Mouse (Mus musculus) heart, adult 11 months (tissue): ENCODE data around the gene Ano10.
A peak's percentile ranks its signal among the peaks of the same experiment; 100 is the strongest.

Experiments
- DNase-seq: peaks from one replicate; pipeline ENCODE4 v3.0.0; 2022

Gene Ano10

DNA sequence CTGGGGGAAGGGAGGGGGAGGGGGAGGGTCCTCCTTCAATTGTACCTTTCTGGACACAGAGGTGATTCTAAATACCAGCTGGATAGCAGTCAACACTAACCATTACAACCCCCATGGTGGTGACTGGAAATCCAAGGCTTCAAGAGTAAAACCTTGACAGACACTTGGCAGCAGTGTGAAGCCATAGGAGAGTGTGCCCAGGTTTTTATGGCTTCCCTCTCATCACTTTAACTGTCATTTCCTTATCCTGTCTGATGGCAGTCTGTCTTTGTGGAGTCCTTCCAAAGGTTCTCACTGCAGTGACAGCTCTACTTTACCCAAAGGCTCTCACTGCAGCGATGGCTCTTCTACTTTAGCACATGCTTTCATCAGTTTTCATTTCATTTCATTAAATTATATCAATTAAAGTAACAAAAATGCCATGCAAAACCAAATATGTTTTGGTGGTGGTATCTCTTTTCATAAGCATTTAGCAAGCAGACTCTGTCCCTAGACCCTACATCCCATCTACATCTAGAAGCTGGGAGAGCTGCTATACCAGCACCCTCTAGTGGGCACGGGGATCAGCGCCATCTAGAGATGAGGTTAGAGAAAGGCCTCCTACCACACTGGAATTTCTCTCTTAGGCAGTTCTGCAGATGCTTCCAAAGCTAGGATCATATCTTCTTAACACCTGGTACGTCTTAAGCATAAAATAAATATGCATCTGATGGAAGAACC is 50.0 kb downstream of the Ano10 start:
- DNase-seq, result peak; percentile 91

GRCm38 (mm10) chr9:122243297-122243696 is 50.9 kb downstream of the Ano10 start:
- DNase-seq, result no peak

DNA sequence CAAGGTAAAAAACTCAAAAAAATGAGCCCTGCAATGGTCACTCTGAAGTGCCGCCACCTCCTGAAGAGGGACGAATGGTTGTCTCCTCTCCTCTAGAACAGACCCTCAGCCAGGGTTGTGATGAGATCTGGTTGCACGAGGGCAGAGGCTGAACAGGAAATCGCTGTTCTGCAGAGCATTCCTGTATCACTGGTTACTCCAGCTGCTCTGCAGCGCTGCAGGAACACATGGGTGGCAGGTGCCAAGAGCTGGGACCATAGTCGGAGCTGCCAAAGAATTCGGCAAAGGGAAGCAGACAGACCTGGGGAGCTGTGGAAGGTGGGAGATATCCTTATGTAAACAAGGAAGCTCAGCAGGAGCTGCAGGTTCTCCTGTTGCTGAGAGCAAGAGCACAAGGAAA is 51.4 kb downstream of the Ano10 start:
- no peak for DNase-seq

DNA sequence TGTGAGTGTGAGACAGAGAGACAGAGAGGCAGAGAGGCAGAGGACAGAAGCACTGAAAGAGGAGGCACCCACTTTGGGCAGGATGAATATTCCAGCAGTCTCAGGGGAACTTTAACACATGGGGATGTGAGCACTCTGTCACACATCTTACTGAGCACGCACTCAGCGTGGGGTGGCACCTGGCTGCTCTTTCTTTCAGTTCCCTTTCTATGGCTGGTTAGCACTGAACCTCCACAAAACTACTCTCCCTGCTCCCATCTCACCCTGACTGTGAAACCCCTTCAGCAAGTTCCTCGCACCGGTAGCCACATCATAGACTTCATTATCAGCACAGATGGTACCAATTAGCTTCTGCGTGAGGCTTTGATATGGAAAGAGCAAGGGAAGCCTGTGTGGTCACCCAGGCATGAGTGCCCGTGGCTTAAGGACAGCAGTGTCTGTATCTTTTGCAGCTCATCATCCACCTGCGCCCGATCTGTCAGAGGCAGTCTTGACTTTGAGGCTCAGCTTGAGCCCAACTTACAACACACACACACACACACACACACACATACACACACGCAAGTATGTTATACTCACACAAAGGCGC is 52.3 kb downstream of the Ano10 start:
- no peak for DNase-seq

DNA sequence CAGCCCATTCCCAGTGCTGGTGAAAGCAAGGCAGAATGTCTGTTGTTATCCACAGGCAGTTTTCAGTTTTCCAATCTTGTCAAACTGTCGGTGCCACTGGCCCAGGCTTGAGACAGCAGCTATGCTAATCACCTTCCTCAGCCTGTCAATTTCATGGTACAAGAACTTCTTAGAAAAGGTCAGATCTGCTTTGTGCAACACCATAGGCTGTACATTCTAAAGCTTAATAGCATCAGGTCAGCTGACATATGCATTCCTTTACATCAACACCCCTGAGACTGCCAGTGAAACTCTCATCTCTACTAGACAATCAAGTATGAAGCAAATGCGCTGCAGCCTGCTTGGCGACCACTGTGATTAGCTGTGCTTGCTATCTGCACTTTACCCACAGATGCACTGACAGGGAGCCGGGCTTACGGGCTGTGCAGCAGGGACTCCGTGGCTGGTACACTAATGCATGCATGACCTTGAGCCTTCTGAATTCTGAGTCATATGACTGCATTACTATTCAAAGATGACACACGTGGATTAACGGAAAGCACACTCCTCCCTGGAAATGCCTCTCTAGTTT is 53.5 kb downstream of the Ano10 start:
- no peak for DNase-seq

DNA sequence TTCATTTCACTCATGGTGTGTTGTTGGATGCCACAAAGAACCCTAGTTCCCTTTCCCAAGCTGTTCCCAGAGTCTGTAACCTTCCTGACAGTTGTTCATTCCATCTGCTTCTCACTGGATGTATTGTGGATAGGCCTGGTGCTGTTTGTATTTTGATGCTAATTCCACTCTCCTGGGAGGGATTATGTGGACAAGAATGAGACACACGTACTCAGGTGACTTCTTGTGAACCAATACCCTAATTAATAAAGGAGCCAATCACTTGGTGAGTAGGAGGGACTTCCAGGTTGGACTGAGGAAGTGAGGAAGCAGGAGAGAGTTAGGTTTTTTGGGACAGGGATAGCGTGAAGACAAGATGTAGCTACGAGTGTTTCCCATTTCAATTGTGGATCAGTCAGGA is 59.5 kb downstream of the Ano10 start:
- no peak for DNase-seq

GRCm38 (mm10) chr9:122233972-122234345 is 60.3 kb downstream of the Ano10 start:
- no peak for DNase-seq

GRCm38 (mm10) chr9:122233316-122233971 is 60.8 kb downstream of the Ano10 start:
- DNase-seq, result no peak

GRCm38 (mm10) chr9:122232912-122233311 is 61.3 kb downstream of the Ano10 start:
- DNase-seq, result no peak

GRCm38 (mm10) chr9:122230701-122231100 is 63.5 kb downstream of the Ano10 start:
- DNase-seq, result no peak

GRCm38 (mm10) chr9:122226419-122226818 is 67.8 kb downstream of the Ano10 start:
- no peak for DNase-seq

GRCm38 (mm10) chr9:122225309-122225708 is 68.9 kb downstream of the Ano10 start:
- no peak for DNase-seq

DNA sequence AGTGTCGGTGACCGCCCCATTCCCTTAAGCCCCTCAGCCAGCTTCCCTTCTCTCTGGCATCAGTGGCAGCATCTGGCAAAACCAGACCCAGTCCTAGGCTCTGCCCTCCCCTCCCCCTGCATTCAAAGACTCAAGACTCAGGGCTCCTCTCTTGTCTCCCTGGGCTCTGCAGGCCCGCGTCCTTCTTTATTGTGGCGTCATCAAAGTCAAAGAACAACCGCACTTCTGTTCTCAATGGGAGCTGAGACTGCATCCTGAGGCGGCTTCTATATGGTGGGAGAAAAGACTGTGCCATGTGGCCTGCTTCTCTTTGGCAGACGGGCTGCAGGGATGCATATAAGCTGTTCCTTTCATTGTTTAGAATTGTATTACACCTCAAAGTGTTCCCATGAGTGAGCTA is 71.2 kb downstream of the Ano10 start:
- no peak for DNase-seq

DNA sequence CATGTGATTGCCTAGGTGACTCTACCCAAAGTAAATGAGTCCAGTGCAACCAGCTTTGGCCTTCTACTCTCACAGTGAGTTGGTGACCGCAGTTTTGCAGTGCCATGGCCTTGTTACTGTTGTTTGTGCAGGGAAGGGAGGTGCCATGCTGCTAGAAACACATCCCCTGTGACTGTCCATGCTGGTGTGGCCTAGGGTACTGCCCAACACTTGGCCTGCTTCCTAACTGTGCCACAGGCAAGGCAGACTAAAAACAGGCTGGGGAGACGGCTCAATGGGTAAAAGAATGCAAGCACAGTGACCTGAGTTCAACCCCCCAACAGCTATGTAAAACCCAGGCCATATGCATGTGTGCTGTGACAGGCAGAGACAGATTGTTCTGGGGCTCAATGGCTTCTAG is 74.3 kb downstream of the Ano10 start:
- no peak for DNase-seq

DNA sequence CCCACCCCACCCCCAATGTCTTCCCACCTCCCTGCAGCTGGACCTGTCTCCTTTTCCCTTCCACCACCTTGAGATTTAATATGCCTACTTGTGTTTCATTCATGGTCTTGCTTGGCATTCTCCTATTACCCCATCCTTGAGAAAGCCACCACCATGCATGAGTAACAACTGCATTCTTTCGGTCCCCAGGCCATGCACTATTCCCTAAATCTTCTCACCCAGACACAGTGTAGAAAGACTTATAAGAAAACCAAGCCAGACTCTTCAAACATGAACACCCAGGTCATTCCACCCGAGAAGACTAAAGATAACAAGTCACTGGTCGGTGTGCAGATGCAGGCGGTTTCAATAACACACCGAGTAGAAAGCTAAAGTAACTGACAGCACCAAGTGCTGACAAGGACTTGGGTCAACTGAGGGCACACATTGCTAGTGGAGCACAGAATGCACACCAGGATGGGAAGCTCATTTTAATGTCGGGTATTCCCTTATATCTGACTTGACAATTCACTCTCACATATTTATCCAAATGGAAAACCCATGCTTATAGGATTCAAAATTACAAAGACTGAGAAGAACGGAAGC is 77.2 kb downstream of the Ano10 start:
- DNase-seq, result no peak

- DNase-seq, result no peak
Measured at GRCm38 (mm10) chr9:122215118-122215517, 79.1 kb downstream of the Ano10 start.

DNA sequence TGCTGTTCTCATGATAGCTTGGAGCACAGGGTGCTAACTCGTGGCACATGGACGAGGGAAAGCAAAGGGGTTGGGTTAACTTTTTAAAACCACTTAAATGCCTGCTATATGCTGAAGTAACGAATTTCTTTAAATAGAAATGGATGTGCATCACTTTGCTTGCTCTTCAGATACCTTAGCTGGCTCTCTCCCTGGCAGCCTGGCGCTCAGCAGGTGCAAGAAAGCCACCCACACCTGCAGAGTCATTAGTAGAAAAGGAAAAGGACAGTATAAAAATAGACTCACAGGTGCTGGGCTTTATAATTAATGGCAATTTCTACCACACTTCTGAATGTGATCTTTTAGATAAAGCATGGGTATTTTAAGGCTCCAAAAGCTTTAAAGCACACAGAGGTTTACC is 85.9 kb downstream of the Ano10 start:
- no peak for DNase-seq

DNA sequence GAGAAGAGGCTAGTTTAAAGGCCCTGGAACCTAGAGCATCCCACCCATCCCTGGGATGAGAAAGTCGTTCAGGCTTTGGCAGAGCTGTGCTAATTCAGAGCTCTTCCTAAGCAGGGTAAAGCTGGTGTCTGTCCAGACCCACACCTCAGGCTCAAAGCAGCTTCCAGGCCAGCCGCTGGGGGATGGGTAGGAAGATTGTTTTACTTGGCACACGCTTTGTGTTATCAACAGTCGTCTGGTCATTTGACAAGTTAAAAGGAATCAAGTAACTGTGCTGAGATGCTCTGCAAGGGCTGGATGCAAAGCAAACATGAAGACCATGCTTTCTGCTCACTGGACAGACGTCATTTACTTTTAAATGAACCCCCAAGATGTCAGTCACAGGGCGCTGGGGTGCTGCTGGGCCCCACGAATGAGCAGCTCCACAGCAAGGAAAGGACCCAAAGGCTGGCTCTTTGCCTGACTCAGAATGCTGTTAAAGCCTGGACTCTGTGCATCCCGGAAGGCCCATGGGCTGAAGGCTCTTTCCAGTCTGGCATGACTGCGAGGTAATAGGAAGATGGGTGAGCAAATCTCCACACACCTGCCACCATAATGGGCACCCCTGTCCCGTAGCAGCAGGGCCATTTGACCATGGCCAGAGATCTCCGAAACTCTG is 88.6 kb downstream of the Ano10 start:
- DNase-seq, result peak; percentile 93

- DNase-seq, result no peak
Measured at GRCm38 (mm10) chr9:122204508-122204907, 89.7 kb downstream of the Ano10 start.

DNA sequence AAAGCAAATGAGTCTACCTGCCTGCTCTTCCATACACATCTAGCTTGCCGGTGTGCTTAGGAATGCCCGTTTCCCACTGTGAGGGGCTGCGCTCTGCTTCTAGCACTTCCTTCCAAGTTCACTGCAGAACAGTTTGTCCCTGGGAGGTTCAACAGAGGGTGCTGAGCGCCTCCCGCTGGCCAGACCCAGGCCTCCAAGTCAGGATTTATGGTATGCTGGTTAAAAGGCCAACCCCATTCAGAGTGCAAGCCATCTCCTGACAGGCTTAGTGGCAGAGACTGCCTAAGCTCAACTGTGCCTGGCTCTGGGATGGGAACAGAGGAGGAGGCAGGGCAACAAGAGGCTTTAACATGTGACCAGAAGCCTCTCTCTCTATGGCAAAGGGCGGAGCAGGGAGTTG is 95.0 kb downstream of the Ano10 start:
- DNase-seq, result peak; percentile 98

DNA sequence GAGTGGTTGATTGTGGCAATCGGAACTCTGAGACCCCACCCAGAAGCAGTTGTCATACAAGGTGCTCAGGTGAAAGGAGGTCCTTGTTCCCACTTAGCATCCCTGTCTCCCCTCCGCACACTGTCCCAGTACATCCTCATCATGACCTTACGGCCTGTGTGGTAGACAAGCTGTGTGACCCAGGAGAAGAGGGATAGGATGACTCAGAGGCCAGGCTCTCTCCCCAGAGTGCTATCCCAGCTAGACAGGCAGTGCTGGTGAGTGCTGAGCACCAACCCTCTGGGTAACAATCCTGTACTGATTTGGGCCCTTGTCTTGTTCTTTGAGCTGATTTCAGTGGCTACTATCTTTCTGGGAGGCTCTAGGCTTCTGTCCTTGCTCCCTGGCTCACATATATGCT is 95.6 kb downstream of the Ano10 start:
- DNase-seq, result peak; percentile 92

GRCm38 (mm10) chr9:122197021-122197420 is 97.2 kb downstream of the Ano10 start:
- peak; percentile 87 for DNase-seq

DNA sequence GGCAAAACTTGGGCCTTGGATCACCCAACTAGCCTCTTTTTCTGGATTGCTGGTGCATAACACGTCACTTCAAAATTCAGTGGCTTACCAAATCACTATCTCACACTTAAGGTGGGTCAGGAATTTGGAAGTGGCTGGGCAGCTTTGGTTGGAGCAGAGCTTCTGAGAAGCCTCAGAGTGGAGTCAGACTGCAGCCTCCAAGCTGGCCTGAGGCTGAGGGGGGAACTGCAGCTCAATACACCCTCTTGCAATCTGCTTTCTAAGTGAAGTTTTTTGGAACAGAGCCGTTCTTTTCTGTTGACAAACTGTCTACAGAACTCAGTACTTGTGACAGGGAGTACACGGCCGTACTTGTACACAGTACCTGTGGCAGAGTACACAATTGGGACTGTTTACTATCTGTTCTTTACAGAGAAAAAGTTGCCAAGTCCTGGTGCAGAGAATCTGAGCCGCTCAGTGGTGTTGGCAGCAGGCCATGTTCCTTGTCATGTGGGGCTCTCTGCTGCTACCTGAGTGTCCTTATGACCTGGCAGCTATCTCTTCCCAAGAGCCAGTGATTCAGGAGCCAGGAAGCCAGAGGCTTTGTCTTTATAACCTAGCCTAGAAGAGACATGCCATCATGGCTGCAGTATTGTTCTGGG is 99.1 kb downstream of the Ano10 start:
- peak; percentile 98 for DNase-seq
